Mouse (Mus musculus) subcutaneous adipose tissue, adult 2 months (tissue): ENCODE data around the gene Cpxcr1. TPM values are rescaled to one million over a fixed set of nuclear protein-coding genes. Genes with fewer than 3 reads are reported as not detected.

Source experiments
- polyA plus RNA-seq: library from polyadenylated mRNA; depleted of rRNA; stranded (reverse); fragments of >200 nt; gene quantifications from 2 replicates; pipeline ENCODE4 v1.2.3, GENCODE M21; 2012; ENCODE audit warnings: low replicate concordance; rRNA removed

The Cpxcr1 gene
- not detected in 2 replicates for polyA plus RNA-seq

GRCm38 (mm10) chrX:116448644-116449043 lies at the start of gene Cpxcr1:
Gene Cpxcr1, plus strand, starts transcription at chrX:116448944.

Other genes with a start within 250 kb of the Cpxcr1 start
- gene H2afb2, start 232.2 kb downstream of the Cpxcr1 start, polyA plus RNA-seq = not detected in 2 replicates